Mouse (Mus musculus): ENCODE measurements around the gene Nhsl1.

Nhsl1 gene

GRCm38 (mm10) chr10:18403992-18404391 lies 85.2 kb downstream of the Nhsl1 start:
- no peak for DNase-seq

DNA sequence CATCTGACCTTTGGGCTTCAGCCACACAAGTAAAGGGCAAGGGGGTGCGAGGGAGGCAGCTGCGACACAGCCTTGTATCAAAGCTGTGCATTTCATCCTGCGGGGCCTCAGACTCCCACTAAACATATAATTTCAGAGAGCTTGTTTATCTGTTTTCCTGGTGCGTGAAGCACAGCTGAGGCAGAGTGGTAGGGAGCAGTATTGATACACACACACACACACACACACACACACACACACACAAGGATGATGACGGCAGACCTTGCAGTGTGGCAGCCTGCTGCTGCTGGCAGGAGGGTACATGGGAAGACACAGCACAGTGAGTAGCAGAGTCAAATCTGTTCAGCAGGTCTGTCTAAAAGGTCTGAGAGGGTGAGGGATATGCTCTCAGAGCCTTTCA lies 85.9 kb downstream of the Nhsl1 start:
- no peak for DNase-seq

DNA sequence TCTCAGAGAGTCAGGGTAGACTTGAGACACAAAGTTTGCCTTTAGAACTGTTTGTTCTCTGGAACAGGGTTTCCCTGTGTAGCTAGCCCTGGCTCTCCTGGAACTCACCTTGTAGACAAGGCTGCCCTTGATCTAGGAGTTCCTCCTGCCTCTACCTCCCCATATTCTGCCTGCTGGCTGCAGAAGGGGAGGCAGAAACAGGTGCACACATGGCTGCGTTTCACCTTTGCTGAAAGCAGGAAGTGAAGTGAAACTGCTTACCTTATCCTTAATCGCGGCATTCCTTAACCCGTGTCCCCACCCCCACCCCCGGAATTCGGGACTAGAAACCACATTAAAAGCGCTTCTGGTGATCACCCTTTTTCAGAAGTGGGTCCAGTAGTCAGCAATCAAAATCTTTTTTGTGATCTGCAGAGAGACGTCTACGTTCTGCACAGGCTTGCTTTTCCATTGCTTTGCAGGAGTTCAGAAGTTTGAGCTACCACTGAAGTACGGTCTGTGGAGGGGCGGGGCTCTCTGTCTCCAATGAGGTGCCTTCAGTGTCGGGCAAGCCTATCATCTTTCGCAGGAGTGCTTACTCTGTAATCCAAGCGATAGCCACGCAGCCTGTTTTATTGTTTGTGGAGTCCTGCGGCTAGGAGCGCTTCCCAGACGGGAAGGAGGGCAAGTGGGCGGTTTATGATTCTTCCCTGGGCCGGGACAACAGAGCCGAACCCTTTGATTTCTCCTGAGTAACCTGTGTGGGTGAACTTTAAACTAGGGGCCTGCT lies 88.5 kb downstream of the Nhsl1 start:
- DNase-seq, result peak; percentile 41

GRCm38 (mm10) chr10:18408128-18408527 lies 89.3 kb downstream of the Nhsl1 start:
- no peak for DNase-seq

GRCm38 (mm10) chr10:18408635-18409034 lies 89.8 kb downstream of the Nhsl1 start:
- no peak for DNase-seq

DNA sequence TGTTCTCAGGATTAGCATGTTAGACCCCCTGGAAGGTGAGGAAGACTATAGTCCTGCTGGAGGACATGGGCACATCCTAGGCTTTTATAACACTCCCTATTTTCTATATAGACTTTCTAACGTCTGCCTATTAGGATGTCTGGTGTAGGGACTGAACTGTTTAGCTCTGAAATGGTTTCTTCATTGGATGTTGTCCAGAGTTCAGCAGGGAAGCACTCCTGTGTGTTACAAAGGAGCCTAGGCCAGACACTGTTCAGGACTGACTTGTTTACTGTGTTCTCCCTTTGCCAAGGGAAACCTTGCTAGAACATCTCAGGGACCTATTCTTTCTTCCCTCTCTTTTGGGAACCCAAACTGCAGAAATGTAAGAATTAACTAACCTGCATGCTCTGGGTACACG lies 90.3 kb downstream of the Nhsl1 start:
- no peak for DNase-seq

DNA sequence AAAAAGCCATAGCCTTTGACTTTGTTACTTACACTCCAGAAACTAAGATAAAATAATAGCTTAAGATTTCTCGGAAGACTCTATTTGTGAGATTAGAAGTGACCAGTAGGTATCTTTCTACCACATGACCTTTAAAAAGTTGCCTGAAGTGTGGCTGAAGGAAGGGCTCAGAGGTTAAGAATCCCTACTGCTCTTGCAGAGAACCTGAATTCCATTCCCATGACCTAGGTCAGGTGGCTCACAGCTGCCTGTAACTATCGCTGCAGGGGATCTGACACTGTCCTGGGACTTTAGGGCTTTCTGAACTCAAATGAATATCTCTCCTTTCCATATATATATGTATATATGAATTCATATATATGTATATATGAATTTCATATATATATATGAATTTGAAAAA lies 92.5 kb downstream of the Nhsl1 start:
- no peak for DNase-seq

DNA sequence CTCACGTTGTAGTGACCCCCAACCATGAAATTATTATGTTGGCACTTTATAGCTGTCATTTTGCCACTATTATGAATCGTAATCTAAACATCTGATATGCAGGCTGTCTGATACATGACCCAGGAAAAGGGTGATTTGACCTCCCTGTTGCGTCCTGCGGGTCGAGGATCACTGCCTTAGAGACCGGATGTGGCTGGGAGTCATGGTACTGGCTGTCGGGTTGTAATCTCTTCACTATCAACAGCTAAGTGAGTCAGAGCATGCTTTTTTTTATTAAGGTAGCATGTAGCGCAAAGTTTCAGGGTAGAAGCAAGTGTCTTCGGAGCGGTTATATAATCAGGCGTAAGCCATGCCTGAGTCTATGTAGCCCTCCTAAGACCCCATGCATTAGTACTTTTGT lies 97.2 kb downstream of the Nhsl1 start:
- DNase-seq, result no peak

GRCm38 (mm10) chr10:18418160-18418559 lies 99.4 kb downstream of the Nhsl1 start:
- no peak for DNase-seq

- DNase-seq, result no peak
Observed at GRCm38 (mm10) chr10:18419508-18419907, 100.7 kb downstream of the Nhsl1 start.

DNA sequence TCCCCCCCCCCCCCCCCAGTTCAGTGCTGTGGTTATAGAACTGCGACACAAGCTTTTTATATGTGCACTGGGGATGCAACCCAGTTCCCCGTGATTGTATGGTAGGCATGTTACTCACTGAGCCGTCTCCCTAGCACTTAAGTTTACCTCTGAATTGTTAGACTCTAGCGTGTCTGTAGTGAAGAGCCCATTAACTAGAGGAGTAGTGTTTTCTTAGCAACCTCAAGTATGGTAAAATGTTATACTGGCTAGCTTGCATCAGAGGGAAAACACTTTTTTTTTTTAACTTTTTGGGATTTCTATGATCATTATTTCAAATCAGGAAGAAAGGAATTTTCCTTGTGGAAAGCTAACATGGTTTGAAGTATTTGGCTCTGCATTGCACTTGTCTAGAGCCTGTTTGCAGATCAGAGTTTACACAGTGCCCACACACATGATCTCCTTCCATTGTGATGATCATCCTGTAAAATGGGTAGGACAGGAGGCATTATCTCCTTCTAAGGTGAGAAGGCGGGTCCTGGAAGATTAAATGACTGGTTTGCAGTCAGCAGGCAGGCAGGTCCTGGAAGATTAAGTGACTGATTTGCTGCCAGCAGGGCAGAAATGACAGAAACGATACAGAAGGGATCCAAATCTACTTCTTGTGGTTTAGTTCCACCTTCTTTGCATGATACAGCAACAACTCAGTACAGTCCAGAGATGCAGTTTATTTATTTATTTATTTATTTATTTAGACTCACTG lies 101.6 kb downstream of the Nhsl1 start:
- no peak for DNase-seq

GRCm38 (mm10) chr10:18422968-18423367 lies 104.2 kb downstream of the Nhsl1 start:
- DNase-seq, result no peak

GRCm38 (mm10) chr10:18423557-18423956 lies 104.8 kb downstream of the Nhsl1 start:
- no peak for DNase-seq

- DNase-seq, result no peak
Observed at GRCm38 (mm10) chr10:18427866-18428265, 109.1 kb downstream of the Nhsl1 start.

GRCm38 (mm10) chr10:18429533-18429932 lies 110.7 kb downstream of the Nhsl1 start:
- no peak for DNase-seq

GRCm38 (mm10) chr10:18430141-18430540 lies 111.4 kb downstream of the Nhsl1 start:
- DNase-seq, result no peak

DNA sequence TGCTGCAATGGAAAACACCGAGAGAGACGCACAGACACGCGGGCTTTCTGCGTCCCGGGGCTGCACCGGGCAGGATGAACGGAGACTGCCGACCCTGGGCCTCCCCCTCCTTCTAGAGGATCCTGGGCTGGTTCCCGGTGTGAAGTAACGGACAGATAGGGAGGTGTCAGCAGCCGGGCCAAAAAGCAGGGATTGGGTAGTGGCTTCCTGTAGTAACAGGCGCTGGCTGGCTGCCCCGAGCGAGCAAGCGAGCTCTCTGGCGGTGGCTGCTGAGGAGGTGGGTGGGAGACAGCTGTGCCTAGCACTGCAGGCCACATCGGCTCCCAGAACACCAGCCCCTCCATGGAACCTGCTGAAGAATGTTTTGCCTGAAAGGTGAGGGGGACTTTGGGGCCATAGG lies 112.2 kb downstream of the Nhsl1 start:
- DNase-seq, result no peak

GRCm38 (mm10) chr10:18431546-18431945 lies 112.8 kb downstream of the Nhsl1 start:
- DNase-seq, result no peak

DNA sequence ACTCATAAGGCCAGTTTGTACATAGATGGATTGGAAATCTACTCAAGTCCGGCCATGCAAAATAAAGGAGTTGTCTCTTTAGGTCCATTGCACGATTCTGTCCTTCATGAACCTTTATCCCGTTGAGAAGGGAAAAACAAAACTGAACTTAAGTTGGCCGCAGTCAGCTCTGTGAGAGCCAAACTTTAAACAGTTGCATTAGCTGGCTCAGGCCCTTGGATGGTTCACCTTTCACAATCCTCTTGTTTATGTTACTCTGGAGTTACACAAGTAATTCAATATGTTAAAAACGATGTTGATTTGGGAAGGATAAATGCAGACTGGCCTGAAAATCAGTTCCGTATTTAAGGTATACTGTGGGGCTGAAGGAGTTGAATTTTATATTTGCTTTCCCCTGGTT lies 116.7 kb downstream of the Nhsl1 start:
- DNase-seq, result no peak

GRCm38 (mm10) chr10:18435938-18436337 lies 117.2 kb downstream of the Nhsl1 start:
- DNase-seq, result no peak

- no peak for DNase-seq
Observed at GRCm38 (mm10) chr10:18437584-18437983, 118.8 kb downstream of the Nhsl1 start.

DNA sequence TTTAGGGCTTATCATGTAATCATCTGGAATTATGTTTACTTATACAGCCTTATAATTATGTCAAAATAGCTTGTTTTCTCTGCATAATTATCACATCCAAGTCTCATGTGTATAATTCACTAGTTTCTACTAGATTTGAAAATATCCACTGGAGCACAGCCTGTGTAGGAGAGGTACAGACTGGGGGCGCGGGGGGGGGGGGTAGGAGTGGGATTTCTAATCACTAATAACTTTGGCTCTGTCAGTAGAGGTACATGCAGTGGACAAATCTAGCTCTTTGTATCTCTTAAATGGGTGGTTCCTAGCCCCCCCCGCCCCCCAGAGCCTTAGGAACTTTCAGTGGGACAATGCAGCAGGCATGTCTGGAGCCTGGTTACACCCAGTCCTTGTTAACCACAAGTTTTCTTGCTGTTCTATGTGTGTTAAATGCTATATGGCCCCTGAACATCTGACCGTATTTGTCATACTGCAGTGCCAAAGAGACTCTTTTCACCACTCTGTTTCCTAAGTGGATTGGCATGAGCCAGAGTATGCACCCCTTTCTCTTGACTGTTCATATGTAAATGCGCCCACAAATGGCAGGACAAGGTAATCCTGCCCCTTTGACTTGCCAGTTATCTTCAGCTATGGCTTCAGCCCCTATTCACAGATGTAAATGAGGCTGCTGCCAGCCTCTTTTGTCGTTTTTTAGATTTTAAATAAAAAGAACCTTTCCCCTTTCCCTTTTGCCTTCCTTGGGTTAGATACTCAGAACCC lies 127.0 kb downstream of the Nhsl1 start:
- no peak for DNase-seq

DNA sequence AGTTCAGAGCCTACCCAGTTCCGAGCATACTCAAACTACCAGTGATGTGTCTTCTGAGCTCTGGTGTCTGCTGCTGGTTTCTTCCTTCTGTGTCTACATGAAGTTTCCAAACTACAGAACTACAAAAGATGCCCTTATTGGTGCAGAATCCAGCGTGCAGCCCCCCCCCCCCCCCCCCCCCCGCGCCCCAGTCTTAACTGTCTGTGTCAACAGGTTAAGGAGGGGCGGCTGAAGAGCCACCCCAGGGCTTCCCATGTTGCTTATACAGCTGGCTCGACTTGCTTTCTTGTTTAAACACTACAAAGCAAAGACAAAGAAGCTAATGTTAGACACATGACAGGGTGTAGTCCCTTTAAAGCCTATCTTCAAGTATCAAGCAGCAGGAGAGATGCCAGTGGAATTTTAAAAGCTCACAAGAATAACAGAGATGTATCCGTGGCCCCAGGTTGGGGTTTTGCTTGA lies 127.6 kb downstream of the Nhsl1 start:
- DNase-seq, result no peak

DNA sequence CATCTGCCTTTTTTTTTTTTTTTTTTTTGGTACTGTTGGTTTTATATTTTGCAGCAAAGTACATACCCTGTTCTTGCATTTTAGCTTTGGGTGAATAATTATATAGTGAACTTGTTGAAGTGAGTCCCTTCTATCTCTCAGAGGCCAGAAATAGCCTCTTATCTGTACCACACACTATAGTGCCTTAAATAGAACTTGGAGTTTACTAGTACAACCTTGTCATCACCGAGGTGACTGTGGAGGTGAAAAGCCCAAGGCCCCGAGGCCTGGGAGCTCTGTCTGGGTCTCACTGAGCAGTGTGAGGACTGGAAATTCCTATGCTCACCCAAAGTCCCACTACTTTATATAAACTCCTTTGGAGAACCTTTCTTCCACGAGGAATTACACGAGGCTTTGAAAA lies 128.5 kb downstream of the Nhsl1 start:
- DNase-seq, result no peak

Data from cerebellum, adult 11 months (tissue).